Mouse (Mus musculus) myocyte (in vitro differentiated cells): Measurements from ENCODE around the gene Hspbap1. TPM values are rescaled to one million over a fixed set of nuclear protein-coding genes. Genes with fewer than 3 reads are reported as not detected.

Experiments used
- H3K27me3 ChIP-seq: one replicate; pipeline ENCODE4 v1.6.1; 2011; ENCODE audit not compliant: control insufficient read depth, insufficient read depth, insufficient read length
- H3K36me3 ChIP-seq: one replicate; pipeline ENCODE4 v1.6.1; 2011; ENCODE audit not compliant: control insufficient read depth, insufficient read depth
- H3K4me2 ChIP-seq: one replicate; pipeline ENCODE4 v1.6.1; 2011; ENCODE audit warnings: low read depth, control low read depth
- H3K4me3 ChIP-seq: one replicate; pipeline ENCODE4 v1.5.1; 2011; ENCODE audit warnings: mild to moderate bottlenecking, control low read depth, moderate library complexity
- H3K79me2 ChIP-seq: one replicate; pipeline ENCODE4 v1.6.1; 2011; ENCODE audit not compliant: control insufficient read depth, insufficient read depth
- H3ac ChIP-seq: one replicate; pipeline ENCODE4 v1.6.1; 2011; ENCODE audit not compliant: control insufficient read depth, insufficient read length
- CEBPB ChIP-seq: IDR thresholded peaks from 2 replicates; pipeline ENCODE4 v1.6.1; 2011; ENCODE audit warnings: mild to moderate bottlenecking, moderate library complexity; ENCODE audit not compliant: poor library complexity, insufficient read depth, severe bottlenecking
- E2F4 ChIP-seq: IDR thresholded peaks from one replicate; pipeline ENCODE4 v1.6.1; 2011; ENCODE audit warnings: mild to moderate bottlenecking, control low read depth, moderate library complexity; ENCODE audit not compliant: insufficient read depth
- MAX ChIP-seq: IDR thresholded peaks from one replicate; pipeline ENCODE4 v1.6.1; 2011; ENCODE audit warnings: low read depth, mild to moderate bottlenecking, control low read depth
- MYOD1 ChIP-seq, 3 experiments: IDR thresholded peaks; one replicate each; pipeline ENCODE4 v1.6.1; 2011; ENCODE audit warnings: control low read depth in 2 of 3, low read depth in 2 of 3, mild to moderate bottlenecking in 2 of 3, moderate library complexity in 1 of 3; ENCODE audit not compliant: insufficient read length in 2 of 3, control insufficient read depth in 1 of 3
- MYOG ChIP-seq, 3 experiments: IDR thresholded peaks; one replicate each; pipeline ENCODE4 v1.6.1; 2011; ENCODE audit warnings: control low read depth in 2 of 3, low read depth in 2 of 3, mild to moderate bottlenecking in 2 of 3; ENCODE audit not compliant: insufficient read length in 2 of 3, control insufficient read depth in 1 of 3, insufficient read depth in 1 of 3
- POLR2A ChIP-seq: IDR thresholded peaks from one replicate; pipeline ENCODE4 v1.6.1; 2011; ENCODE audit warnings: low read depth, mild to moderate bottlenecking, control low read depth, moderate library complexity; ENCODE audit not compliant: insufficient read length
- POLR2AphosphoS2 ChIP-seq: IDR thresholded peaks from one replicate; pipeline ENCODE4 v1.6.1; 2011; ENCODE audit warnings: low read depth, control low read depth; ENCODE audit not compliant: insufficient read length
- REST ChIP-seq: IDR thresholded peaks from one replicate; pipeline ENCODE4 v1.6.1; 2011; ENCODE audit warnings: mild to moderate bottlenecking, control low read depth, moderate library complexity; ENCODE audit not compliant: insufficient read depth, insufficient read length
- SRF ChIP-seq: IDR thresholded peaks from one replicate; pipeline ENCODE4 v1.6.1; 2011; ENCODE audit warnings: low read depth; ENCODE audit not compliant: control insufficient read depth, insufficient read length
- TCF12 ChIP-seq: IDR thresholded peaks from one replicate; pipeline ENCODE4 v1.6.1; 2011; ENCODE audit warnings: mild to moderate bottlenecking, control low read depth; ENCODE audit not compliant: poor library complexity, insufficient read depth, severe bottlenecking
- TCF3 ChIP-seq: IDR thresholded peaks from one replicate; pipeline ENCODE4 v1.6.1; 2011; ENCODE audit warnings: low read depth, control low read depth; ENCODE audit not compliant: insufficient read length
- USF1 ChIP-seq: IDR thresholded peaks from one replicate; pipeline ENCODE4 v1.6.1; 2011; ENCODE audit warnings: low read depth, mild to moderate bottlenecking, control low read depth, moderate library complexity
- polyA plus RNA-seq: library from polyadenylated mRNA; unstranded; fragments of >200 nt; fragmentation: generic; extraction: Trizol; gene quantifications from one replicate; pipeline ENCODE4 v1.2.1, GENCODE M21; 2012; ENCODE audit warnings: missing spikeins

The Hspbap1 gene
- polyA plus RNA-seq = 6.3 TPM

DNA sequence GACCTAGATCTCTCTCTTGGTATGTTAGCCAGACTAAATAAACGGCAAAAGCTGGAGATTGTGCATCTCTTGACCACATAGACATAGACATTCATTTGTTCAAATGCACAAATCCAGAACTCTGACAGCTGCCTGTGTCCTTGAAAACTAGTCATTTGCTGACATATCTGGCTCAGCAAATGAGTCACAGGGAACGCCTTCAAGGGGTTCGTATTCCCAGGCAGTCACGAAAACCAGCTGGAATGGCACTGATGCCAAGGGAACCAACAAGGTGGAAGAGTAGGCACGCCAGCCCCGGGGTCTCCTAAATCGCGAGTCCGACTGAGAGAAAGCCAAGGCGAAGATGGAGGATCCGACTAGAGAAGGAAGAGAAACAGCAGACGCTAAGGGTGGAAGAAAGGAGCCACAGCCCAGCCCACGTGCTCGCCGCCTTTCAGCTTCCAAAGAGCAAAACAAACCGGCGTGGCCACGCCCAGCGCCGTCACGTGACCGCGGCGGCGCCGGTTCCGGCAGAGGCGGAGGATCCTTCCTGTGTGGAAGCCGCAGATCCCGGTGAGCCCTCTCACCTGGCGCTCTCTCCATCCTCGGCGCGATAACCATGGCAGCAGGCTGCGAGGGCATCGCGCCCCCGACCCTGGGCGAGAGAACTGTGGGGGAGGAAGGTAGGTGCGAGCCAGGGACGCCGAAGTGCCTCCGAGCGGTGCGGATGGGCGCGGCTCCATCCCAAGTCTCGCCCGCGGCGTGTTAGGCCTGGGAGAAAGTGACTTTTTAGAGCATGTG, at the start of gene Hspbap1:
TSS of gene Hspbap1 (plus strand) at position 498 of the 780 bp plus-strand sequence.
- peak within 1 kb of the TSS; percentile 80 for H3K4me2 ChIP-seq
- H3ac ChIP-seq = peak within 1 kb of the TSS; percentile 75
- no peaks in the 10 kb centered on the region for H3K27me3 ChIP-seq
- peaks cover 14% of the 10 kb centered on the region for H3K79me2 ChIP-seq
- H3K4me3 ChIP-seq = peak within 1 kb of the TSS; percentile 55
- no peak for TF ChIP-seq TCF3
- peak; percentile 87 for TF ChIP-seq POLR2AphosphoS2
- peak in 1 of 3 experiments; percentile 24 for TF ChIP-seq MYOD1 (IDR thresholded peaks at IDR 0.05; ENCODE audit: control insufficient read depth in 1 of 3, insufficient read length in 2 of 3, low read depth in 2 of 3)
- peak in 2 of 3 experiments; percentile 4 to 10 for TF ChIP-seq MYOG (IDR thresholded peaks at IDR 0.05; ENCODE audit: control insufficient read depth in 1 of 3, insufficient read depth in 1 of 3, insufficient read length in 2 of 3, low read depth in 2 of 3)
- peak; percentile 97 for TF ChIP-seq USF1
- TF ChIP-seq TCF12 = no peak
- no peak for TF ChIP-seq CEBPB
- TF ChIP-seq POLR2A = peak; percentile 90
- TF ChIP-seq SRF = no peak
- TF ChIP-seq REST = no peak
- no peak for TF ChIP-seq E2F4
- peak; percentile 81 for TF ChIP-seq MAX
- no peaks in the 10 kb centered on the region for H3K36me3 ChIP-seq

DNA sequence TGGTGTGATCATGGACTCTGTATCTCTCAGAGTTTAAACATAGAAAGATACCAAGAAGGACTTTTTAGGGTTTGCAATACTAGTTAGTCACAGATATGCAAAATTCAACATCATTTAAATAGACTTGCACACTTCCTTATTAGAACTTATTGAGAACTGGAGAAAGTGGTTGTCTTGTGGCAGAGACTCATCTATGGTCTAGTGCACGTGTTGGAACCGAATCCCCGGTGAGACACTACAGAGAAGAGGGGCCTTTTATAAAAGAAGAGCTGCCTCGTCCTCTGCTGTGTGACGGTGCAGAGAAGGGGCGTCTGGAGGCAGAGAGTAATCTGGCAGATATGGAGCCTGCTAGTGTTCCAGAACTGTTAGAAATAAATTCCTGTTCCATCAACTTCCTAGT, 45.6 kb upstream of the Hspbap1 start:
- Histone ChIP-seq H3K4me2 (no peak overlapping the region), H3K4me3 (no peak overlapping the region), H3ac (no peak overlapping the region), H3K36me3 (no peaks in the 10 kb centered on the region), H3K79me2 (no peaks in the 10 kb centered on the region), H3K27me3 (no peaks in the 10 kb centered on the region)
- TF ChIP-seq CEBPB (no peak), TCF3 (no peak), POLR2A (no peak), POLR2AphosphoS2 (no peak), REST (no peak)

GRCm38 (mm10) chr16:35726601-35727000, 43.6 kb upstream of the Hspbap1 start:
- Histone ChIP-seq H3K4me3 (no peak overlapping the region), H3ac (no peak overlapping the region), H3K36me3 (no peaks in the 10 kb centered on the region), H3K4me2 (no peak overlapping the region), H3K27me3 (no peaks in the 10 kb centered on the region), H3K79me2 (no peaks in the 10 kb centered on the region)
- no peak for TF ChIP-seq CEBPB
- TF ChIP-seq REST = no peak
- no peak for TF ChIP-seq MYOG (IDR thresholded peaks at IDR 0.05; ENCODE audit: control insufficient read depth in 1 of 3, insufficient read depth in 1 of 3, insufficient read length in 2 of 3, low read depth in 2 of 3)
- TF ChIP-seq TCF3 = no peak
- no peak for TF ChIP-seq MAX
- TF ChIP-seq USF1 = no peak

- Histone ChIP-seq H3K27me3 (no peaks in the 10 kb centered on the region), H3K36me3 (no peaks in the 10 kb centered on the region), H3K79me2 (no peaks in the 10 kb centered on the region), H3ac (no peak overlapping the region), H3K4me3 (no peak overlapping the region), H3K4me2 (no peak overlapping the region)
- TF ChIP-seq MYOG (IDR thresholded peaks at IDR 0.05; ENCODE audit: control insufficient read depth in 1 of 3, insufficient read depth in 1 of 3, insufficient read length in 2 of 3, low read depth in 2 of 3) = no peak
- TF ChIP-seq MAX = no peak
- no peak for TF ChIP-seq POLR2AphosphoS2
These were observed 40.9 kb upstream of the Hspbap1 start for GRCm38 (mm10) chr16:35729151-35729738.

GRCm38 (mm10) chr16:35732096-35732495, 38.1 kb upstream of the Hspbap1 start:
- H3ac ChIP-seq = no peak overlapping the region
- no peak overlapping the region for H3K4me2 ChIP-seq
- H3K36me3 ChIP-seq = no peaks in the 10 kb centered on the region
- no peak overlapping the region for H3K4me3 ChIP-seq
- no peak for TF ChIP-seq MYOD1 (IDR thresholded peaks at IDR 0.05; ENCODE audit: control insufficient read depth in 1 of 3, insufficient read length in 2 of 3, low read depth in 2 of 3)
- no peak for TF ChIP-seq MAX
- no peak for TF ChIP-seq TCF12
- TF ChIP-seq USF1 = no peak
- TF ChIP-seq E2F4 = no peak
- no peak for TF ChIP-seq MYOG (IDR thresholded peaks at IDR 0.05; ENCODE audit: control insufficient read depth in 1 of 3, insufficient read depth in 1 of 3, insufficient read length in 2 of 3, low read depth in 2 of 3)
- no peak for TF ChIP-seq TCF3
- no peak for TF ChIP-seq REST
- TF ChIP-seq POLR2AphosphoS2 = no peak
- TF ChIP-seq SRF = no peak
- no peak for TF ChIP-seq POLR2A
- TF ChIP-seq CEBPB = no peak
- no peaks in the 10 kb centered on the region for H3K27me3 ChIP-seq
- no peaks in the 10 kb centered on the region for H3K79me2 ChIP-seq
